Mouse (Mus musculus): ENCODE data around the gene Foxb1. TPM values are rescaled to one million over a fixed set of nuclear protein-coding genes. Genes with fewer than 3 reads are reported as not detected.

The Foxb1 gene
- polyA plus RNA-seq, 1 experiment from 2014 or later = 2.8 TPM

GRCm38 (mm10) chr9:69766936-69767335 is 6.2 kb upstream of the Foxb1 start:
- ATAC-seq (replicated peaks; ENCODE audit: low FRiP score) (no peak), DNase-seq (ENCODE audit: low spot score) (no peak)
- H3K27me3 ChIP-seq (ENCODE audit: control insufficient read depth, insufficient read depth, low read length) = peaks cover 85% of the 10 kb centered on the region
- H3K27ac ChIP-seq (ENCODE audit: low read depth, low read length) = no peak overlapping the region
- H3K36me3 ChIP-seq (ENCODE audit: control insufficient read depth, insufficient read depth, low read length) = no peaks in the 10 kb centered on the region
- no peak overlapping the region for H3K4me3 ChIP-seq (ENCODE audit: low read depth, low read length)
- WGBS = 0% methylated on average over 4 of the region's 4 CpGs
- H3K9ac ChIP-seq (ENCODE audit: low read length) = no peak overlapping the region
- H3K4me1 ChIP-seq (replicated peaks; ENCODE audit: control insufficient read depth, insufficient read depth, low read length) = peaks cover 24% of the 10 kb centered on the region
- H3K9me3 ChIP-seq (ENCODE audit: control insufficient read depth, low read length) = no peaks in the 10 kb centered on the region
- H3K4me2 ChIP-seq (ENCODE audit: low read depth, low read length, severe bottlenecking) = no peak overlapping the region

GRCm38 (mm10) chr9:69766301-69766700 is 5.6 kb upstream of the Foxb1 start:
- DNase-seq (ENCODE audit: low spot score) = peak; percentile 71
- H3K4me3 ChIP-seq (ENCODE audit: low read depth, low read length) = no peak overlapping the region
- H3K27ac ChIP-seq (ENCODE audit: low read depth, low read length) = no peak overlapping the region
- H3K36me3 ChIP-seq (ENCODE audit: control insufficient read depth, insufficient read depth, low read length) = no peaks in the 10 kb centered on the region
- H3K27me3 ChIP-seq (ENCODE audit: control insufficient read depth, insufficient read depth, low read length) = peaks cover 85% of the 10 kb centered on the region
- no peak overlapping the region for H3K4me2 ChIP-seq (ENCODE audit: low read depth, low read length, severe bottlenecking)
- no peaks in the 10 kb centered on the region for H3K9me3 ChIP-seq (ENCODE audit: control insufficient read depth, low read length)
- peaks cover 24% of the 10 kb centered on the region for H3K4me1 ChIP-seq (replicated peaks; ENCODE audit: control insufficient read depth, insufficient read depth, low read length)
- under 1% methylated on average over 8 of the region's 8 CpGs for WGBS
- ATAC-seq (replicated peaks; ENCODE audit: low FRiP score) = peak; percentile 58
- H3K9ac ChIP-seq (ENCODE audit: low read length) = no peak overlapping the region

GRCm38 (mm10) chr9:69765483-69766050 is 4.8 kb upstream of the Foxb1 start:
- H3K4me1 ChIP-seq (replicated peaks; ENCODE audit: control insufficient read depth, insufficient read depth, low read length) = peaks cover 27% of the 10 kb centered on the region
- H3K27ac ChIP-seq (ENCODE audit: low read depth, low read length) = no peak overlapping the region
- no peak for ATAC-seq (replicated peaks; ENCODE audit: low FRiP score)
- H3K9ac ChIP-seq (ENCODE audit: low read length) = no peak overlapping the region
- H3K9me3 ChIP-seq (ENCODE audit: control insufficient read depth, low read length) = no peaks in the 10 kb centered on the region
- under 1% methylated on average over 8 of the region's 8 CpGs for WGBS
- no peak overlapping the region for H3K4me3 ChIP-seq (ENCODE audit: low read depth, low read length)
- peaks cover 86% of the 10 kb centered on the region for H3K27me3 ChIP-seq (ENCODE audit: control insufficient read depth, insufficient read depth, low read length)
- no peaks in the 10 kb centered on the region for H3K36me3 ChIP-seq (ENCODE audit: control insufficient read depth, insufficient read depth, low read length)
- H3K4me2 ChIP-seq (ENCODE audit: low read depth, low read length, severe bottlenecking) = peak overlapping the region; percentile 40; the same call in 1 of the 2 replicates
- DNase-seq (ENCODE audit: low spot score) = no peak

GRCm38 (mm10) chr9:69764586-69765482 is 4.1 kb upstream of the Foxb1 start:
- peak; percentile 56 for DNase-seq (ENCODE audit: low spot score)
- ATAC-seq (replicated peaks; ENCODE audit: low FRiP score) = no peak
- peak overlapping the region; percentile 40 for H3K4me2 ChIP-seq (ENCODE audit: low read depth, low read length, severe bottlenecking)
- peaks cover 27% of the 10 kb centered on the region for H3K4me1 ChIP-seq (replicated peaks; ENCODE audit: control insufficient read depth, insufficient read depth, low read length)
- H3K9me3 ChIP-seq (ENCODE audit: control insufficient read depth, low read length) = no peaks in the 10 kb centered on the region
- no peak overlapping the region for H3K27ac ChIP-seq (ENCODE audit: low read depth, low read length)
- under 1% methylated on average over 42 of the region's 42 CpGs for WGBS
- peak overlapping the region; percentile 3; the same call in 1 of the 2 replicates for H3K9ac ChIP-seq (ENCODE audit: low read length)
- H3K4me3 ChIP-seq (ENCODE audit: low read depth, low read length) = peak overlapping the region; percentile 20; the same call in 1 of the 2 replicates
- H3K36me3 ChIP-seq (ENCODE audit: control insufficient read depth, insufficient read depth, low read length) = no peaks in the 10 kb centered on the region
- peaks cover 87% of the 10 kb centered on the region for H3K27me3 ChIP-seq (ENCODE audit: control insufficient read depth, insufficient read depth, low read length)

GRCm38 (mm10) chr9:69763681-69764585 is 3.2 kb upstream of the Foxb1 start:
- no peak for DNase-seq (ENCODE audit: low spot score)
- no peak for ATAC-seq (replicated peaks; ENCODE audit: low FRiP score)

GRCm38 (mm10) chr9:69762703-69763102 is 2.0 kb upstream of the Foxb1 start:
- Histone ChIP-seq H3K4me3 (ENCODE audit: low read depth, low read length) (peak overlapping the region; percentile 2; the same call in 1 of the 2 replicates), H3K36me3 (ENCODE audit: control insufficient read depth, insufficient read depth, low read length) (no peaks in the 10 kb centered on the region), H3K27ac (ENCODE audit: low read depth, low read length) (no peak overlapping the region), H3K4me1 (replicated peaks; ENCODE audit: control insufficient read depth, insufficient read depth, low read length) (peaks cover 29% of the 10 kb centered on the region), H3K9me3 (ENCODE audit: control insufficient read depth, low read length) (no peaks in the 10 kb centered on the region), H3K9ac (ENCODE audit: low read length) (no peak overlapping the region), H3K4me2 (ENCODE audit: low read depth, low read length, severe bottlenecking) (peak overlapping the region; percentile 31; the same call in 1 of the 2 replicates), H3K27me3 (ENCODE audit: control insufficient read depth, insufficient read depth, low read length) (peaks cover 87% of the 10 kb centered on the region)
- WGBS = 0% methylated on average over 14 of the region's 14 CpGs
- no peak for ATAC-seq (replicated peaks; ENCODE audit: low FRiP score)
- peak; percentile 73 for DNase-seq (ENCODE audit: low spot score)

More at GRCm38 (mm10) chr9:69763681-69764585, 3.2 kb upstream of the Foxb1 start:
- peak overlapping the region; percentile 20; the same call in 1 of the 2 replicates for H3K4me3 ChIP-seq (ENCODE audit: low read depth, low read length)
- H3K9me3 ChIP-seq (ENCODE audit: control insufficient read depth, low read length) = no peaks in the 10 kb centered on the region
- no peaks in the 10 kb centered on the region for H3K36me3 ChIP-seq (ENCODE audit: control insufficient read depth, insufficient read depth, low read length)
- peaks cover 27% of the 10 kb centered on the region for H3K4me1 ChIP-seq (replicated peaks; ENCODE audit: control insufficient read depth, insufficient read depth, low read length)
- under 1% methylated on average over 25 of the region's 25 CpGs for WGBS
- H3K27ac ChIP-seq (ENCODE audit: low read depth, low read length) = no peak overlapping the region
- H3K27me3 ChIP-seq (ENCODE audit: control insufficient read depth, insufficient read depth, low read length) = peaks cover 87% of the 10 kb centered on the region
- peak overlapping the region; percentile 40 for H3K4me2 ChIP-seq (ENCODE audit: low read depth, low read length, severe bottlenecking)
- 0 out of 2 replicates have a peak overlapping the region, but pooled peaks have one; percentile 3 for H3K9ac ChIP-seq (ENCODE audit: low read length)

GRCm38 (mm10) chr9:69762221-69762620 is 1.5 kb upstream of the Foxb1 start:
- Histone ChIP-seq H3K27ac (ENCODE audit: low read depth, low read length) (no peak overlapping the region), H3K36me3 (ENCODE audit: control insufficient read depth, insufficient read depth, low read length) (no peaks in the 10 kb centered on the region), H3K27me3 (ENCODE audit: control insufficient read depth, insufficient read depth, low read length) (peaks cover 85% of the 10 kb centered on the region), H3K9ac (ENCODE audit: low read length) (no peak overlapping the region), H3K9me3 (ENCODE audit: control insufficient read depth, low read length) (no peaks in the 10 kb centered on the region), H3K4me2 (ENCODE audit: low read depth, low read length, severe bottlenecking) (peak overlapping the region; percentile 47; the same call in 1 of the 2 replicates), H3K4me3 (ENCODE audit: low read depth, low read length) (peak overlapping the region; percentile 5; the same call in 1 of the 2 replicates), H3K4me1 (replicated peaks; ENCODE audit: control insufficient read depth, insufficient read depth, low read length) (peaks cover 27% of the 10 kb centered on the region)
- ATAC-seq (replicated peaks; ENCODE audit: low FRiP score) (no peak), DNase-seq (ENCODE audit: low spot score) (no peak)
- under 1% methylated on average over 12 of the region's 12 CpGs for WGBS

GRCm38 (mm10) chr9:69761569-69761968 is 829 bp upstream of the Foxb1 start:
- peak overlapping the region; percentile 32; the same call in 1 of the 2 replicates for H3K4me3 ChIP-seq (ENCODE audit: low read depth, low read length)
- no peak for ATAC-seq (replicated peaks; ENCODE audit: low FRiP score)
- under 1% methylated on average over 10 of the region's 10 CpGs for WGBS
- H3K9ac ChIP-seq (ENCODE audit: low read length) = no peak overlapping the region
- DNase-seq (ENCODE audit: low spot score) = no peak
- H3K36me3 ChIP-seq (ENCODE audit: control insufficient read depth, insufficient read depth, low read length) = no peaks in the 10 kb centered on the region
- peak overlapping the region; percentile 47 for H3K4me2 ChIP-seq (ENCODE audit: low read depth, low read length, severe bottlenecking)
- no peaks in the 10 kb centered on the region for H3K9me3 ChIP-seq (ENCODE audit: control insufficient read depth, low read length)
- peaks cover 89% of the 10 kb centered on the region for H3K27me3 ChIP-seq (ENCODE audit: control insufficient read depth, insufficient read depth, low read length)
- H3K4me1 ChIP-seq (replicated peaks; ENCODE audit: control insufficient read depth, insufficient read depth, low read length) = peaks cover 27% of the 10 kb centered on the region
- H3K27ac ChIP-seq (ENCODE audit: low read depth, low read length) = no peak overlapping the region
